Mouse (Mus musculus) myocyte (in vitro differentiated cells): ENCODE measurements around the gene Nlgn2.

Source experiments
- MAX ChIP-seq: IDR thresholded peaks from one replicate; pipeline ENCODE4 v1.6.1; 2011; ENCODE audit warnings: low read depth, mild to moderate bottlenecking, control low read depth
- POLR2A ChIP-seq: IDR thresholded peaks from one replicate; pipeline ENCODE4 v1.6.1; 2011; ENCODE audit warnings: low read depth, mild to moderate bottlenecking, control low read depth, moderate library complexity; ENCODE audit not compliant: insufficient read length
- POLR2AphosphoS2 ChIP-seq: IDR thresholded peaks from one replicate; pipeline ENCODE4 v1.6.1; 2011; ENCODE audit warnings: low read depth, control low read depth; ENCODE audit not compliant: insufficient read length
- REST ChIP-seq: IDR thresholded peaks from one replicate; pipeline ENCODE4 v1.6.1; 2011; ENCODE audit warnings: mild to moderate bottlenecking, control low read depth, moderate library complexity; ENCODE audit not compliant: insufficient read depth, insufficient read length
- USF1 ChIP-seq: IDR thresholded peaks from one replicate; pipeline ENCODE4 v1.6.1; 2011; ENCODE audit warnings: low read depth, mild to moderate bottlenecking, control low read depth, moderate library complexity

DNA sequence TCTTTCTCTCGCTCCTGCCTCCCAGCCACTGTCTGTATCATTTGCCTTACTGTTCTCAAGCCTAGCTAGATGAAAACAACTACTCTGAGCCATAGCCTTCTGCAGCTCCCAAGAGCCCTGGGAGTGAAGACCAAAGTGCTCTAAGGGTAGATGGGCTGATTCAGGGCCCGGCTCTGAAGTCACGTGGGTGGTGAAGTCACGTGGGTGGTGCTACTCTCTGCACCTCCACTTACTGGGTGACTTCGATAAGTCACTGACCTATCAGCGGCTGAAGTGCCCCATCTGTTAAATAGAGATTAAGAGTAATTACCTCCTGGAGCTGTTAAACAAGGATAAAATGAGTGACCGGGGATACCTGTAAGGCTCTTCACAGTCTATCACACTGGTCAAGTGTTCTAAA is 16.4 kb upstream of the Nlgn2 start:
- TF ChIP-seq POLR2A: no peak
- peak; percentile 63 for TF ChIP-seq POLR2AphosphoS2
- peak; percentile 80 for TF ChIP-seq USF1
- TF ChIP-seq MAX: no peak
- TF ChIP-seq REST: no peak
